Mouse (Mus musculus): ENCODE data around the gene Ubap1l.

Ubap1l gene

GRCm38 (mm10) chr9:65372449-65372848, 11.6 kb downstream of the Ubap1l start:
- DNase-seq (ENCODE audit: extremely low spot score, low spot score) = no peak

GRCm38 (mm10) chr9:65374468-65375162, 13.8 kb downstream of the Ubap1l start:
- DNase-seq (ENCODE audit: extremely low spot score, low spot score) = no peak

- no peak for DNase-seq (ENCODE audit: extremely low spot score, low spot score)
These were observed 14.5 kb downstream of the Ubap1l start for GRCm38 (mm10) chr9:65375163-65375934.

GRCm38 (mm10) chr9:65381017-65381590, 20.3 kb downstream of the Ubap1l start:
- no peak for DNase-seq (ENCODE audit: extremely low spot score, low spot score)

- no peak for DNase-seq (ENCODE audit: extremely low spot score, low spot score)
These were observed 21.4 kb downstream of the Ubap1l start for GRCm38 (mm10) chr9:65382031-65382750.

GRCm38 (mm10) chr9:65382751-65383097, 21.9 kb downstream of the Ubap1l start:
- no peak for DNase-seq (ENCODE audit: extremely low spot score, low spot score)

- no peak for DNase-seq (ENCODE audit: extremely low spot score, low spot score)
These were observed 23.4 kb downstream of the Ubap1l start for GRCm38 (mm10) chr9:65384276-65384675.

- DNase-seq (ENCODE audit: extremely low spot score, low spot score) = no peak
These were observed 25.7 kb downstream of the Ubap1l start for GRCm38 (mm10) chr9:65386373-65387140.

GRCm38 (mm10) chr9:65390752-65391612, 30.1 kb downstream of the Ubap1l start:
- DNase-seq (ENCODE audit: extremely low spot score, low spot score) = peak; percentile 42

GRCm38 (mm10) chr9:65391613-65391964, 30.7 kb downstream of the Ubap1l start, which contains the start of gene Kbtbd13:
Gene Kbtbd13 (minus strand): TSS chr9:65391652.
- DNase-seq (ENCODE audit: extremely low spot score, low spot score) = no peak

GRCm38 (mm10) chr9:65392638-65393364, 32.0 kb downstream of the Ubap1l start:
- peak; percentile 72 for DNase-seq (ENCODE audit: extremely low spot score, low spot score)

GRCm38 (mm10) chr9:65393606-65394005, 32.8 kb downstream of the Ubap1l start:
- DNase-seq (ENCODE audit: extremely low spot score, low spot score) = no peak

GRCm38 (mm10) chr9:65394360-65394759, 33.5 kb downstream of the Ubap1l start:
- no peak for DNase-seq (ENCODE audit: extremely low spot score, low spot score)

GRCm38 (mm10) chr9:65398279-65398678, 37.4 kb downstream of the Ubap1l start, which contains the start of gene Rasl12:
Gene Rasl12 (plus strand): TSS chr9:65398506.
- peak; percentile 80 for DNase-seq (ENCODE audit: extremely low spot score, low spot score)

GRCm38 (mm10) chr9:65399934-65400333, 39.1 kb downstream of the Ubap1l start:
- no peak for DNase-seq (ENCODE audit: extremely low spot score, low spot score)

GRCm38 (mm10) chr9:65404331-65405183, 43.7 kb downstream of the Ubap1l start:
- DNase-seq (ENCODE audit: extremely low spot score, low spot score) = no peak

- DNase-seq (ENCODE audit: extremely low spot score, low spot score) = no peak
These were observed 44.3 kb downstream of the Ubap1l start for GRCm38 (mm10) chr9:65405184-65405449.

GRCm38 (mm10) chr9:65407327-65407726, 46.5 kb downstream of the Ubap1l start:
- DNase-seq (ENCODE audit: extremely low spot score, low spot score) = no peak

- no peak for DNase-seq (ENCODE audit: extremely low spot score, low spot score)
These were observed 47.0 kb downstream of the Ubap1l start for GRCm38 (mm10) chr9:65407861-65408260.
